Mouse (Mus musculus): ENCODE results near the gene Klhdc8b.

Gene Klhdc8b

DNA sequence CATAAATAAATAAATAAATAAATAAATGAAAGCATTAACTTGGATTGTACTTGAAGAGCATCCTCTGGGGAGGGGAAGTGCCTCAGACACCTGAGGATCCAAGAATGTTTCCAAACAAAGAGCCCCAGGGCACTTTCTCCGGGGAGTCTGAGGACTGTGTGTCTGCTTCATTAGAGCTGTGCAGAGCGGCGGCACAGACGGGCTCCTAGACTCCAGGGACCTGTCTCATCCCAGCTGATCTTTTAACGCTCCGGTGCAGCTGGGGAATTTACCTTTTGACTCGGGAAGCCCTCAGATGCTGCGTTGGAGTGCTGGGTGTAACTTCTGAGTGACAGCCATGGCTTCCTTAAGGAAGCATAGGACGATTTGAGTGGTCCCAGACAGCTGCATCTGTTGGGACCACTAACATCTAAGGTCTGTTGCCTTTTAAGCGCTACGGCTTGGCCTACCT lies at the start of gene Klhdc8b:
Gene Klhdc8b (minus strand): TSS at position 401 of the 451 bp plus-strand sequence.
- peak; percentile 38 for DNase-seq

DNA sequence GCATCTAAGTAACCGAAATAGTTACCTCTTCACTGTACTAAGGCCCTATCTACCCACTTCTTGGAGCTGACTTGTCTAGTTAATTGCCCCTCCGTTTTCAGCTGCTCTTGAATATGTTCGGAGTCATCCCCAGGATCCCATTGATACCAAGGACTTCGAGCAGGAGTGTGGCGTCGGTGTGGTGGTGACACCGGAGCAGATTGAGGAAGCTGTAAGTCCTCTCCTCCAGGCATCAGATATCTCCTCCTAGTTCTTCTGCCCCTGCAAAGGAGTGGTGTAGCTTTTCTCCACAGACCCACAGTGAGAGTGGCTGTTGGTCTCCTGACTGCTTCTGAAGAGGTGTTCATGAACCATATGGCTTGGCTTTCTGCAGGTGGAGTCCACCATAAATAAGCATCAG lies 47.4 kb upstream of the Klhdc8b start:
- no peak for DNase-seq

DNA sequence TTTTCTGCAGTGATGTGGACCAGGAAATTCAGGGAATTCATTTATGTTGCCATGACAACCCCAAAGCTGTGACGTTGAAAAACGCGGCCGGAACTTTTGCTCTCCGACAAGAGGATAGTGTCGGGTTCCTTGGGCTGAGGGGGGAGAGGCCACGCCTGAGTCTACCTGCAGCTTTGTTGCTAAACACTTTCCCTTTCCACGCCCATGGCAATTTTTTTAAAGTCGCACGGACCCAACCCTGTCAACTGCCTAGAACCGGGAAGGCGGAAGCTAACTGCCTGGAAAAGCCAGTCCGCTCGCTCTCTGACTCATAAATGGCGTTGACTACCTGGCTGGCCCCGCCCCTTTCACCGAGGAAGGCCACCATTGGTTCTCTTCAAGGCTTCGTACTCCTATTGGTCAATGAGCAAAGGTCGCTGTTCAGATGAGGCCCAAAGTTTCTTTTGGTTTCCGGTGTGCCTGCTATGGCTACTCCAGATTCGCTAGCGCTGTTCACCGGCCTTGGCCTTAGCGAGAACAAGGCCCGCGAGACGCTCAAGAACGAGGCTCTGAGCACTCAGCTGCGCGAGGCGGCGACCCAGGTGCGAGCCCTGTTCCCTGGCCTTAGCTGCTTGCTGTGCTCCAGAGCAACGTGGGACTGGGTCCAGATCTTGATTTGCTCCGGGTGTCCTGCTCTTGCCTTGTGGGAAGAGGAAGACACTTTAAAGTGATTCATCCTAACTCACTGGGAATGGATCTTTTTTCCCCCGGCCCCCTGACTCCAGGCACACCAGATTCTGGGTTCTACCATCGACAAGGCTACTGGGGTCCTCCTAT lies 46.4 kb upstream of the Klhdc8b start, which contains the start of gene Qars:
Gene Qars (plus strand): TSS at position 88 of the 816 bp plus-strand sequence.
- DNase-seq: peak; percentile 97

DNA sequence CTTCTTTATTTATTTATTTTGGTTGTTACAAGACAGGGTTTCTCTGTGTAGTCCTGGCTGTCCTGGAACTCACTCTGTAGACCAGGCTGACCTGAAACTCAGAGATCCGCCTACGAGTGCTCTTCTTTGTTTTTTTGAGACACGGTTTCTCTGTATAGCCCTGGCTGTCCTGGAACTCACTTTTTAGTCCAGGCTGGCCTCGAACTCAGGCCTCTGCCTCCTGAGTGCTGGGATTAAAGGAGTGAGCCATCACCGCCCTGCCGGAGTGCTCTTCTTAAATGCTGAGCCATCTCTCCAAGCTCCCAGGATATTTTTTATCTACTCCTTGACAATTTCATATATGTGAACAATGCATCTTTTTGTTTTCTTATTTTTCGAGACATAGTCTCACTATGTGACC lies 45.5 kb upstream of the Klhdc8b start:
- DNase-seq: no peak

DNA sequence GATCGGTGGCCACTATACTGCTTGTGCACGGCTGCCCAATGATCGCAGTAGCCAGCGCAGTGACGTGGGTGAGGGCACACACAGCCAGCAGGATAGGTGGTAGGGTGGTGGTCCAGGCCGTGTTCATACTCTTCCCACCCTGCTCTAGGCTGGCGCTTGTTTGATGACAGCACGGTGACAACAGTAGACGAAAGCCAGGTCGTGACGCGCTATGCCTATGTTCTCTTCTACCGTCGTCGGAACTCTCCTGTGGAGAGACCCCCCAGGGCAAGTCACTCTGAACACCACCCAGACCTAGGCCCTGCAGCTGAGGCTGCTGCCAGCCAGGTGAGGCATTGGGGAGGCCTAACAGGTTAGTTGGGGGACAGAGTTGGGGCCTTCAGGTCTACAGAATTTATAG lies 38.6 kb upstream of the Klhdc8b start:
- DNase-seq: no peak

DNA sequence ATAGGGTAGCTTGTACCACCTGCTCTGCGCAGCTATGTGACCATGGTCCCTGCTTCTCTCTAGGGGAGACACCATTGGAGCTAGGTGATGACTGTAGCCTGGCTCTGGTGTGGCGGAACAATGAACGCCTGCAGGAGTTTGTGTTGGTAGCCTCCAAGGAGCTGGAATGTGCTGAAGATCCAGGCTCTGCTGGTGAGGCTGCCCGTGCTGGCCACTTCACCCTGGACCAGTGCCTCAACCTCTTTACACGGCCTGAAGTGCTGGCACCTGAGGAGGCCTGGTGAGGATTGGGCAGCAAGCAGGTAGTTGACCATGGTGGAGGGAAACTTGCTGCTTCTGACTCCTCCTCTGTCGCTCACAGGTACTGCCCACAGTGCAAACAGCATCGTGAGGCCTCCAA lies 37.9 kb upstream of the Klhdc8b start:
- no peak for DNase-seq

DNA sequence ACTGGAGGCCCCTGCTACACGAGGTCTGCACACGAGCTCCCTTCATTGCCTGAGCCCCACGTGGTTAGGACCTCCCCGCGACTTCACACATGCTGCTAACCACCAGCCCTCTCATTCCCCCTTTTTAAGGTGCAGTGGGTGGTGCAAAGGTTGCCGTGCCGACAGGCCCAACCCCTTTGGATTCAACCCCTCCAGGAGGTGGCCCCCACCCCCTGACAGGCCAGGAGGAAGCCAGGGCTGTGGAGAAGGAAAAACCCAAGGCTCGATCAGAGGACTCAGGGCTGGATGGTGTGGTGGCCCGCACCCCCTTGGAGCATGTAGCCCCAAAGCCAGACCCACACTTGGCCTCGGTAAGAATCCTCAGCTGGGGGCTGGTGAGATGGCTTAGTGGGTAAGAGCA lies 33.5 kb upstream of the Klhdc8b start:
- DNase-seq: no peak

DNA sequence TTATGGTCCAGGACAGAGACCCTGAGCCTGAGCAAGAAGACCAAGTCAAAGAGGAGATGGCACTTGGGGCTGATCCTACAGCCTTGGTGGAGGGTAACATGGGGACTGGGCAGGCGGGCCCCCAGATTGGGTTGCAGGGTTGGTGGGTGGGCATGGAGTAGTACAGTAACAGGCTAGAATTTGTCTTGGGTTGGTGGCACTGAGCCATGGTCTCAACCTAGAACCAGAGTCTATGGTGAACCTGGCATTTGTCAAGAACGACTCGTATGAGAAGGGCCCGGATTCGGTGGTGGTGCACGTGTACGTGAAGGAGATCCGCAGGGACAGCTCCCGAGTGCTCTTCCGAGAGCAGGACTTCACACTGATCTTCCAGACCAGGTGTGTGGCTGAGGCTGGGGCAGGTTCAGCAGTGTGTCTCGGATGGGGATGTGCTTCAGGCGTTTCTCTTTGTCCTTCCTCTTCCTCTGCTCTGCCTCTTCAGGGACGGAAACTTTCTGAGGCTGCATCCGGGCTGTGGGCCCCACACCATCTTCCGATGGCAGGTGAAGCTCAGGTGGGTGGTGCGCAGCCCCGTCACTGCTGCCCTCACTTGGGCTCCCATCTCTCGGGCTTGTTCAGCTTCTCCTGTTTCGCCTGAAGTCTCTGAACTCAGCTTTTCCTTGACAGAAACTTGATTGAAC lies 32.9 kb upstream of the Klhdc8b start:
- no peak for DNase-seq

DNA sequence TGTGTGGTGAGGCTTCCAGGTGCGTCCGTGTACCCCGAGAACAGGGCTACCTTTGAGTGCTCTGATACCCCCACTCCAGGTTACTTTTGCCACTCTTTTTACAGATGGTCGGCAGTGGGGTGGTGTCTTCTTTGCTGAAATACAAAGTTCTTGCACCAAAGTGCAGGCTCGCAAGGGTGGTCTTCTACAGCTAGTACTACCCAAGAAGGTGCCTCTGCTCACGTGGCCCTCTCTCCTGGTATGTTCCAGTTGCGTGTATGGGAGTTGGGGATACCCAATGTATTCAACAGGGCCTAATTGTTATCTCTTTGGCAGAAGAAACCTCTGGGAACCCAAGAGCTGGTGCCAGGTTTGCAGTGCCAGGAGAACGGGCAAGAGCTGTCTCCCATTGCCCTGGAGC lies 31.9 kb upstream of the Klhdc8b start:
- DNase-seq: no peak

DNA sequence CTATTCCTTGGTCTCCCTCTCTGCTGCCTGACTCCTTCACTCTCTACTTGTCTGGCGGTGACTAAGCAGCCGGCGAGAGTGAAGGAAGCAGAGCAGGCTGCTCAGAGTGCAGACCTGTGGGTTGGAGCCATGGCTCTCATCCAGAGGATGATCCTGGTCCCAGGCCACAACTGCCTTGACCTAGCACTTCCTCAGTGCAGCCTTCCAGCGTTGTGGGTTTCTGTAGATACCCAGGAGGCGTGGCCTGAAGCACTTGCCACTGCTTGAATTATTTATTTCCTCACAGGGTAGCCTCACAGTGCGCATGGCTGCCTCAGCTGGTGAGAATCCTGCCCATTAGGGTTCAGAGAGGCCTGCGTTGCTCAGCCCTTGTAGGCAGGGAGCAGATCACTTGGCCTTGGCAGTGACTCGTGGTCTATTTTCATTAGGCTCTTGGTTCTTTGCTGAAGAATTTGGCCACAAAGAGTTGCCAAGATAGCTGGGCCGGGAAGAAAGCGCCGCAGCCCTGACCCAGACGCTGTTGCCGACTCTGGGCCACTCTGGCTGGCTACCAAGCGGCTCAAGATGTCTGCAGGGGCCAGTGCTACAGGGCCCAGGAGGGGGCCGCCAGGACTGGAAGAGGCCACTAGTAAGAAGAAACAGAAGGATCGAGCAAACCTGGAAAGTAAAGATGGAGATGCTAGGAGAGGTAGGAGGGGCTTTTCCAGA lies 30.8 kb upstream of the Klhdc8b start:
- no peak for DNase-seq

DNA sequence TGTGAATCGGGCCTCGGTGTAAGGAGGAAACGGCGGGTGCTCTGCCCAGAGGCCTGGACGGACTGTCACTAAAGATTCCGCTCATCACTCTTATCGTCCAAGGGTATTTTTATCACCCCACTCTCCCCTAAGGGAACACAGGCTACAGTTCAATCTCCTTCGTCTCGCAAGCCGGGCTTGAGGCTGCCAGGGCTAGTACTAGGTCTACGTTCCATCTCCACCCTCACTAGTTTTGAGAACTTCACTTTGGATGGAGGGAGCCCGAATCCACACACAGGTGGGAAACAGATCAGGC lies 29.9 kb upstream of the Klhdc8b start:
- DNase-seq: no peak

DNA sequence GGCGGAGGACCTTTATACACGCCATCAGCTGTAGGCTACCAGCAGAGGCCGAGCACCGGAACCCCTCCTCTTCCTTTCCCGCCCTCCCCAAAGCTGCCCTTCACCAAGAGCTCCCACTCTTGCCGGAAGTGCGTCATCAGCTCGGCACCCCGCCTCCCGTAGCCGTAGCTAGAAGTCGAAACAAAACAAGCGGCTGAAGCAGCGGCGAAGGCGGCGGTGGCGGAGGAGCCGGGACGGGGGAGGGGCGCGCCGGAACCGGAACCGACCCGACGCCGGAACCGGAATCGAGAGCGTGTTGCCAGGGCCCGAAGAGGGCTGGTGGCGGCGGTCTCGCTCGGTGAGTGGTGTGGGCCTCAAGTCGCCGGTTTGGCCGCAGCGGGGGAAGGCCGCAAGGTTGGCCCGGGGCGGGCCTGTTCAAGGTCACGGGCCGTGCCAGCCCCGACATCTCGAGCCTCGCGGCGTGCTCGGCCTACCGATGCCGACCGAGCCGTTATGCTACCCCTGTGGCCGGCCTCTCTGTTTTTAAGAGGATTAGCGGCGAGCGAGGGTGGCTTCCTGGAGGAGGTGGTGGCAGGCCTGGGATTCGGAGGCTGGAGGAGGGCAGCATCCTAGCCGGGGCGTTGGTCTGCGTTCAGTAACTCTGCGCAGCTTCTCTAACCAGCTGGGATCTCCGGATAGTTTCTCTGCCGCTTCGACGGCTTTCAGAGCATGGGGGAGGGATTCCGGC lies 29.3 kb upstream of the Klhdc8b start, which contains the start of gene Usp19:
Gene Usp19 (plus strand): TSS at position 44 of the 727 bp plus-strand sequence.
- DNase-seq: peak; percentile 99

DNA sequence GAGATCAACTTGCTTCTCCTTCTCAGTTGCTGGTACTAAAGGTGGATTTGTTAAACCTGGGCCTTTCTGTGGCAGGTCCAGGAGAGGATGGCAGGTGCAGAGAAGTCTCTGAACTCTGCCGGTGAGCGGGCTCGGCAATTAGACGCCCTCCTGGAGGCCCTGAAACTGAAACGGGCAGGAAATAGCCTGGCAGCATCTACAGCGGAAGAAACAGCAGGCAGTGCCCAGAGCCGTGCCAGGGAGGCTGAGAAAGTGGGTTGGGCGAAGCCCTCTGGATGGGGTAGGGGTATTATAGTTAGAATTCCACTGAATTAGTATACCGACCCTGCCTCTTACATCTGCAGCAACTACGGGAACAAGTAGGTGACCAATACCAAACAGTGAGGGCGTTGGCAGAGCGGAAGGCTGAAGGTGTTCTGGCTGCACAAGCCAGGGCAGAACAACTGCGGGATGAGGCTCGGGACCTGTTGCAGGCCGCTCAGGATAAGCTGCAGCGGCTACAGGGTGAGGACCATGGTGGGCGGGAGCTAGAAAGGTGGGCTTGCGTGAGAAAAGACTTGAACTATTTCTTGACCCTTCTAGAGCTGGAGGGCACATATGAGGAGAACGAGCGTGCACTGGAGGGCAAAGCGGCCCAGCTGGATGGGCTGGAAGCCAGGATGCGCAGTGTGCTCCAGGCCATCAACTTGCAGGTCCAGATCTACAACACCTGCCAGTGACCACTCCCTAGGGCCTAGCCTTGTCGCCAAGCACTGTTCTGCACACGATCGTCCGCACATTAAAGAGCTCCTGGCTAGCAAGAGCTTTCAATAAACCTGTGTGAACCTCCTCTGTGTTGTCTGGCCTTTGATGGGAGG lies 28.5 kb upstream of the Klhdc8b start:
- no peak for DNase-seq

DNA sequence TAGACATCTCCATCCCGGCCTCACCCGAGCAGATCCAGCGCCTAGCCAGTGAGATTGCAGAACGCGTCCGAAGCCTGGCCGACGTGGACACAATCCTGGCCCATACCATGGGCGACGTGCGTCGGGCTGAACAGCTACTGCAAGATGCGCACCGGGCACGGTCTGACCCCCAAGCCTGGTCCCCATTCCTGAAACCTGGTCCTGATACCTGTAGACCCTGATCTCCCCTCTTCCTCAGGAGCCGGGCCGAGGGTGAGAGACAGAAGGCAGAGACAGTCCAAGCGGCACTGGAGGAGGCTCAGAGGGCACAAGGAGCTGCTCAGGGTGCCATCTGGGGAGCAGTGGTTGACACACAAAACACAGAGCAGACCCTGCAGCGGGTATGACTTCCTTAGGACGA lies 27.8 kb upstream of the Klhdc8b start:
- no peak for DNase-seq

DNA sequence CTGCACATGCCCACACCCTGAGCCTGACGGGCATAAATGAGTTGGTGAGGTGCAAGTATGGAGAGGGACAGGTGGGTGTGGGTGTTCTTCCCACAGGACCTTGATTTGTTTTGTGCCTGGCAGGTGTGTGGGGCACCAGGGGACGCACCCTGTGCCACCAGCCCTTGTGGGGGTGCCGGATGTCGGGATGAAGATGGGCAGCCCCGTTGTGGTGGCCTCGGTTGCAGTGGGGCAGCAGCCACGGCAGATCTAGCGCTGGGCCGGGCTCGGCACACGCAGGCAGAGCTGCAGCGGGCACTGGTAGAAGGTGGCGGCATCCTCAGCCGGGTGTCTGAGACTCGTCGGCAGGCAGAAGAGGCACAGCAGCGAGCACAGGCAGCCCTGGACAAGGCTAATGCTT lies 27.0 kb upstream of the Klhdc8b start:
- DNase-seq: no peak

DNA sequence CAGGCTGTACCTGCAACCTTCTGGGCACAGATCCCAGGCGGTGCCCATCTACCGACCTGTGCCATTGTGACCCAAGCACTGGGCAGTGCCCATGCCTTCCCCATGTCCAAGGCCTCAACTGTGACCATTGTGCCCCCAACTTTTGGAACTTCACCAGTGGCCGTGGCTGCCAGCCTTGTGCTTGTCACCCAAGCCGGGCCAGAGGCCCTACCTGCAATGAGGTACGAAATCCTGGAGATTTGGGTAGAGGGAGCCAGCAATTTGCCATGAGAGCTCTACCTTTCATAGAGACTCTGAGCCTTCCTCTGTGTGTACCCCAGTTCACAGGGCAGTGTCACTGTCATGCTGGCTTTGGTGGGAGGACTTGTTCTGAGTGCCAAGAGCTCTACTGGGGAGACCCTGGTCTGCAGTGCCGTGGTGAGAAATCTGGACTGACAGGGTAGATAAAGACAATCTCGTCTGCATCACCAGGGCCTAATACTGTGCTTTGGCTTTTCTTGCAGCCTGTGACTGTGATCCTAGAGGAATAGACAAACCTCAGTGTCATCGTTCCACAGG lies 25.7 kb upstream of the Klhdc8b start:
- no peak for DNase-seq

DNA sequence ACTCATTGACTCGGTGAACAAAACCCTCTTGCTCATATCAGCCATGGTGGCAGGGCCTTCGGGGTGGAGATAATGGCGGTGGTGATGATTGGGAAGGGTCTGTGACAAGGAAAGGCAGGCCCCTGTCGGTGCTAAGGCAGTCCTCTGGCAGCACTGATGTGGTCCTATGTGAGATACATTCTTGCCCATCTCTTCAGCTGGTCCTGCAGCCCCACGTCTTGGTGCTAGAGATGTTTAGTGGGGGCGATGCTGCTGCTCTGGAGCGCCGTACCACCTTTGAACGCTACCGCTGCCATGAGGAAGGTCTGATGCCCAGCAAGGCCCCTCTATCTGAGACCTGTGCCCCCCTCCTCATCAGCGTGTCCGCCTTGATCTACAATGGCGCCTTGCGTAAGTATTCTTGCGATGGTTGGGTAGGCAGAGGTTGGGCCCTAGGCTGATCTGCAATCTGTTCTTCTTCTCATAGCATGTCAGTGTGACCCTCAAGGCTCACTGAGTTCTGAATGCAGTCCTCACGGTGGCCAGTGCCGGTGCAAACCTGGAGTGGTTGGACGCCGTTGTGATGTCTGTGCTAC lies 24.0 kb upstream of the Klhdc8b start:
- DNase-seq: no peak

DNA sequence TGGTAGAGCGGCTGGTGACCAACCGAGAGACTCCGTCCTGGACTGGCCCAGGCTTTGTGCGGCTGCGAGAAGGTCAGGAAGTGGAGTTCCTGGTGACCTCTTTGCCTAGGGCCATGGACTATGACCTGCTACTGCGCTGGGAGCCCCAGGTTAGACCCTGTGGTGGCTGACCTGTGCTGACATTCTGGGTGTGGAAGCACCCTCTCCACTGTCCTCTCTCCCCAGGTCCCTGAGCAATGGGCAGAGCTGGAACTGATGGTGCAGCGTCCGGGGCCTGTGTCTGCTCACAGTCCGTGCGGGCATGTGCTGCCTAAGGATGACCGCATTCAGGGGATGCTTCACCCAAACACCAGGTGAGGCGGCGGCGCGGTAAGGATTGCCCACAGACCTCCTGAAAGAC lies 22.6 kb upstream of the Klhdc8b start:
- DNase-seq: no peak

DNA sequence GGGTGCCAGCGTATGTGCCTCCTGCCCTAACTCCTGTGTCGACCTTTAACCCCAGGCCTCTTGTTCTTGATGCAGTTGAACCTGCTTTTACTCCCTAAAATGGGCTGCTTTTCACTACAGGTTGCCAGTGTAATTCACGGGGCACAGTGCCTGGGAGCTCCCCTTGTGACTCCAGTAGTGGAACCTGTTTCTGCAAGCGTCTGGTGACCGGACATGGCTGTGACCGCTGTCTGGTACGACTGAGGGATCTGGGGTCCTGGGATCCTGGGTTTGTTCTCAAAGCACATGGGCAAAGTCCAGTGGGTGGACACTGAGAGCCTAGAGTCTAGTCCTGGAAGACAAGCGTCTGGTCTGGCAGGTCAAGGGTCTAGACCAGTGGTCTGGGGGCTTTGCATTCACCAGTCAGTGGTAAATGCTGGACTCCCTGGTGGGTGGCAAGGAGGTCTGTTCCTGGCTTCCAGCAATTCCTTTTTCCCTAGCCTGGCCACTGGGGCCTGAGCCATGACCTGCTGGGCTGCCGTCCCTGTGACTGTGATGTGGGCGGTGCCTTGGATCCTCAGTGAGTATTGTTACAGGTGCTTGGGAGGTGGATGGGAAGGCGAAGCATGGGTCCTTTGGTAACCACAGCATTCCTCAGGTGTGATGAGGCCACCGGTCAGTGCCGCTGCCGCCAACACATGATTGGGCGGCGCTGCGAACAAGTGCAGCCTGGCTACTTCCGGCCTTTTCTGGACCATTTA lies 21.8 kb upstream of the Klhdc8b start:
- no peak for DNase-seq

DNA sequence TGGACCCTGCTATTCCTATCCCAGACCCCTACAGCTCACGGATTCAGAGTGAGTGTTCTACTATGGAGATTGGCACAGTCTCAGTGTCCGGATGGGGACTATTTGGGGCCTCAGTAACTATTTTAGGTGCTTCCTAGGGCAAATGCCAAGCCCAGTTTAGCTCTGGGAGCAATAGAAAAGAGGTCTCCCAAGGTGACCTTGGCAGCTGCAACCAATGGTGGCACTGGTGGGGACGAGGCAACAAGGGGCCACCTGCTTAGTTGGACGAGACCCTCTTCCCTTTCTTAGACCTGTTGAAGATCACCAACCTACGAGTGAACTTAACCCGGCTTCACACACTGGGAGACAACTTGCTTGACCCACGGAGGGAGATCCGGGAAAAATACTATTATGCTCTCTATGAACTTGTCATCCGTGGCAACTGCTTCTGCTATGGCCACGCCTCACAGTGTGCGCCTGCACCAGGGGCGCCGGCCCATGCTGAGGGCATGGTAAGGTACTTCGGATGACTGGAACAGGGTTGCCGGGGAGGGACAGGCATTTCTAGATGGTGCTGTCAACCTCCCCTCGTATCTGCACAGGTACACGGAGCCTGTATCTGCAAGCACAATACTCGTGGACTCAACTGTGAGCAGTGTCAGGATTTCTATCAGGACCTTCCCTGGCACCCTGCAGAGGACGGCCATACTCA lies 20.3 kb upstream of the Klhdc8b start:
- no peak for DNase-seq

Data from retina, postnatal 1 day (tissue).